Mouse (Mus musculus): ENCODE results near the gene Stim2. TPM values are rescaled to one million over a fixed set of nuclear protein-coding genes. Genes with fewer than 3 reads are reported as not detected.

Stim2 gene
- polyA plus RNA-seq, 1 experiment, result 41.2 TPM

- no peak for TF ChIP-seq POLR2A (IDR thresholded peaks at IDR 0.05; ENCODE audit: control insufficient read depth, extremely low read depth, insufficient read depth, low read length, poor library complexity)
- no peak for TF ChIP-seq CTCF (IDR thresholded peaks at IDR 0.05; ENCODE audit: borderline replicate concordance, control insufficient read depth, extremely low read depth, insufficient read depth, low read length, poor library complexity)
- Histone ChIP-seq H3K36me3 (ENCODE audit: control insufficient read depth, insufficient read depth, low read length) (peaks cover 4% of the 10 kb centered on the region; the same call in 1 of the 2 replicates), H3K4me3 (ENCODE audit: control insufficient read depth, insufficient read depth, low read length) (no peak overlapping the region), H3K4me1 (replicated peaks; ENCODE audit: control insufficient read depth, insufficient read depth, low read length) (no peaks in the 10 kb centered on the region), H3K27ac (ENCODE audit: control insufficient read depth, insufficient read depth, low read length) (no peak overlapping the region), H3K27me3 (ENCODE audit: control insufficient read depth, insufficient read depth, low read length) (no peaks in the 10 kb centered on the region)
- 18% methylated on average over 1 of the region's 1 CpGs for WGBS
- DNase-seq, result no peak
Observed at GRCm38 (mm10) chr5:54073291-54073690, 75.0 kb downstream of the Stim2 start.

DNA sequence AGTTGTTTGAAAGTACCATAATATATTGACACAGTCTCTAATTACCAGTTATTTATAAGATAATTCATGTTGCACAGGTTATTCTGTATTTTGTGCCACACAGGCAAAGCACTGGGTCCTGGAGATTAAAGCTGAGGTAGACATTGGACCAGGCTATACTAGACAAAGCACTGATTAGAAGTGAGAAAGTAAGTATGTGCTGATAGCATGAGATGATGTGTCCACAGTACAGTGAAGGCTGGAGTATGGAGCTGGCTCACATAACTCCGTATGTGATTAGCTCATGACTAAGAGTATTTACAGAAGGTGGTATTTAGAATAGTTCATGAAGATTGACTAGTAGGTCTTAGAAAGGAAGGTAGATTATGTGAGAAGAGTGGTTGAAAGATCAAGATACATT is 81.7 kb downstream of the Stim2 start:
- peaks cover 3% of the 10 kb centered on the region; the same call in 1 of the 2 replicates for H3K4me1 ChIP-seq (replicated peaks; ENCODE audit: control insufficient read depth, insufficient read depth, low read length)
- 98% methylated on average over 1 of the region's 1 CpGs for WGBS
- DNase-seq, result no peak

DNA sequence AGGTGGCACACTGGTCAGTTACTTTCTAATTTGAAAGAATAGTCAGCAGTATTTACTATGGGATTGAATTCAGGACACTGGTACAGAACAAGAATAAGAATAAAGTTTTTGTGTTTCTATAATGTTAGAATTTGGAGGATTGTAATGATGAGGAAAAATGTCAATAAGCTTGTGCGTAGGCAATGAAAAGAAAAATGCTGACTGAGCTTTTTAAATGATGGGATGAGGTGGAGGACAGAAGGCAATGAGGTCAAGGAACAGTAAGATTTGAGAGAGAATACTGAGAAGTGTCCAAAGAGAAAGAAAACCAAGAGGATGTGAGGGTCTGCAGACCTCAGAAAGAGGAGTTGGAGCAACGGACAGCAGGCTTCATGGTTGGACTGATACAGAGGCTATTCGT is 89.6 kb downstream of the Stim2 start:
- Histone ChIP-seq H3K27ac (ENCODE audit: control insufficient read depth, insufficient read depth, low read length) (no peak overlapping the region), H3K27me3 (ENCODE audit: control insufficient read depth, insufficient read depth, low read length) (no peaks in the 10 kb centered on the region), H3K4me3 (ENCODE audit: control insufficient read depth, insufficient read depth, low read length) (no peak overlapping the region), H3K36me3 (ENCODE audit: control insufficient read depth, insufficient read depth, low read length) (no peaks in the 10 kb centered on the region), H3K4me1 (replicated peaks; ENCODE audit: control insufficient read depth, insufficient read depth, low read length) (no peaks in the 10 kb centered on the region)
- WGBS, result 95% methylated on average over 3 of the region's 3 CpGs
- no peak for DNase-seq
- no peak for TF ChIP-seq CTCF (IDR thresholded peaks at IDR 0.05; ENCODE audit: borderline replicate concordance, control insufficient read depth, extremely low read depth, insufficient read depth, low read length, poor library complexity)

More for the DNA sequence above, 81.7 kb downstream of the Stim2 start:
- H3K36me3 ChIP-seq (ENCODE audit: control insufficient read depth, insufficient read depth, low read length), result peaks cover 4% of the 10 kb centered on the region; the same call in 1 of the 2 replicates
- H3K27ac ChIP-seq (ENCODE audit: control insufficient read depth, insufficient read depth, low read length), result no peak overlapping the region
- H3K4me3 ChIP-seq (ENCODE audit: control insufficient read depth, insufficient read depth, low read length), result no peak overlapping the region
- no peaks in the 10 kb centered on the region for H3K27me3 ChIP-seq (ENCODE audit: control insufficient read depth, insufficient read depth, low read length)
- TF ChIP-seq CTCF (IDR thresholded peaks at IDR 0.05; ENCODE audit: borderline replicate concordance, control insufficient read depth, extremely low read depth, insufficient read depth, low read length, poor library complexity), result no peak
- TF ChIP-seq POLR2A (IDR thresholded peaks at IDR 0.05; ENCODE audit: control insufficient read depth, extremely low read depth, insufficient read depth, low read length, poor library complexity), result no peak

GRCm38 (mm10) chr5:54098219-54098618 is 99.9 kb downstream of the Stim2 start:
- Histone ChIP-seq H3K4me3 (ENCODE audit: control insufficient read depth, insufficient read depth, low read length) (no peak overlapping the region), H3K27ac (ENCODE audit: control insufficient read depth, insufficient read depth, low read length) (peak overlapping the region; percentile 63), H3K4me1 (replicated peaks; ENCODE audit: control insufficient read depth, insufficient read depth, low read length) (peaks cover 19% of the 10 kb centered on the region), H3K27me3 (ENCODE audit: control insufficient read depth, insufficient read depth, low read length) (no peaks in the 10 kb centered on the region), H3K36me3 (ENCODE audit: control insufficient read depth, insufficient read depth, low read length) (no peaks in the 10 kb centered on the region)
- DNase-seq, result peak; percentile 43
- 3% methylated on average over 6 of the region's 6 CpGs for WGBS
- TF ChIP-seq CTCF (IDR thresholded peaks at IDR 0.05; ENCODE audit: borderline replicate concordance, control insufficient read depth, extremely low read depth, insufficient read depth, low read length, poor library complexity), result no peak
- TF ChIP-seq POLR2A (IDR thresholded peaks at IDR 0.05; ENCODE audit: control insufficient read depth, extremely low read depth, insufficient read depth, low read length, poor library complexity), result no peak

GRCm38 (mm10) chr5:54100916-54101315 is 102.6 kb downstream of the Stim2 start:
- Histone ChIP-seq H3K36me3 (ENCODE audit: control insufficient read depth, insufficient read depth, low read length) (peaks cover 15% of the 10 kb centered on the region; the same call in 1 of the 2 replicates), H3K4me3 (ENCODE audit: control insufficient read depth, insufficient read depth, low read length) (no peak overlapping the region), H3K4me1 (replicated peaks; ENCODE audit: control insufficient read depth, insufficient read depth, low read length) (peaks cover 21% of the 10 kb centered on the region), H3K27ac (ENCODE audit: control insufficient read depth, insufficient read depth, low read length) (peak overlapping the region; percentile 98), H3K27me3 (ENCODE audit: control insufficient read depth, insufficient read depth, low read length) (no peaks in the 10 kb centered on the region)
- 4% methylated on average over 3 of the region's 3 CpGs for WGBS
- TF ChIP-seq POLR2A (IDR thresholded peaks at IDR 0.05; ENCODE audit: control insufficient read depth, extremely low read depth, insufficient read depth, low read length, poor library complexity) (no peak), CTCF (IDR thresholded peaks at IDR 0.05; ENCODE audit: borderline replicate concordance, control insufficient read depth, extremely low read depth, insufficient read depth, low read length, poor library complexity) (no peak)
- peak; percentile 46 for DNase-seq

DNA sequence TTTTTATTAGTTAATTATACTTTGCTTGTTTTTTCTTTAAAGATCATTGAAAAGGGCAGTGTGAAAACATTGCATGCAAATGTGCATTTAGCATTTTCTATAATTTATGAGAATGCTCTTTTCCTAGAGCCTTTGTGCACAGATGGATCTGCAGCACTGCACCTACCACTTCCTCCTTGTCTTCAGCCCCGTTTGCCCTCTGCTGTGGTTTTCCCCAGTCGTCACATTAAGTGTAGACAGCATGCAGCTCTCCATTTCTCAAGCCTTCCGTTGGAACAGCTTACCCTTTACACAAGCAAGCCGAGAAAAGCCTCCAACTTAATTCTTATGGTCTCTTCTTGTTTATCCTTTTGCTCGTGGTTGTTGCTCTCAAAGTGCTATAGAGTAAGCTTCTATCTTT is 103.0 kb downstream of the Stim2 start:
- TF ChIP-seq CTCF (IDR thresholded peaks at IDR 0.05; ENCODE audit: borderline replicate concordance, control insufficient read depth, extremely low read depth, insufficient read depth, low read length, poor library complexity), result no peak
- TF ChIP-seq POLR2A (IDR thresholded peaks at IDR 0.05; ENCODE audit: control insufficient read depth, extremely low read depth, insufficient read depth, low read length, poor library complexity), result no peak
- peak; percentile 71 for DNase-seq
- peaks cover 15% of the 10 kb centered on the region; the same call in 1 of the 2 replicates for H3K36me3 ChIP-seq (ENCODE audit: control insufficient read depth, insufficient read depth, low read length)
- WGBS, result under 1% methylated on average over 5 of the region's 5 CpGs
- H3K27me3 ChIP-seq (ENCODE audit: control insufficient read depth, insufficient read depth, low read length), result no peaks in the 10 kb centered on the region
- peak overlapping the region; percentile 98 for H3K27ac ChIP-seq (ENCODE audit: control insufficient read depth, insufficient read depth, low read length)
- H3K4me1 ChIP-seq (replicated peaks; ENCODE audit: control insufficient read depth, insufficient read depth, low read length), result peaks cover 21% of the 10 kb centered on the region
- no peak overlapping the region for H3K4me3 ChIP-seq (ENCODE audit: control insufficient read depth, insufficient read depth, low read length)

DNA sequence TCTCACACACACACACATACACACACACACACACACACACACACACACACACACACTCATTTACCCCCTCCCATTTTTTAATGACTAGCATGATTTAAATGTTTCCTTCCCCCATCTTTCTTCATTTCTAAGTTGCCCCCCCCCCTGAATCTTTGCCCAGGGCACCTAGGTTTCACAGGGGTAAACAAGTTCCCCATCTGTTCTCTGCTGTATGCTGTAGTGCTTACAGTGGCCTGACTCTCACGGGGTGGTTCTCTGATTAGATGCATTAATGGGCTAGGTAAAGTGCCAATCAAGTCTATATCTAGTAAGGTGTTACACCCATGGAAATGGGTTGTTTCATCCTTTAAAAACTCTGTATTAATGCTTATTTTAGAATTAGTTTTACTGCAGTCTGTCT is 103.7 kb downstream of the Stim2 start:
- Histone ChIP-seq H3K4me3 (ENCODE audit: control insufficient read depth, insufficient read depth, low read length) (no peak overlapping the region), H3K36me3 (ENCODE audit: control insufficient read depth, insufficient read depth, low read length) (peaks cover 15% of the 10 kb centered on the region; the same call in 1 of the 2 replicates), H3K4me1 (replicated peaks; ENCODE audit: control insufficient read depth, insufficient read depth, low read length) (peaks cover 21% of the 10 kb centered on the region), H3K27ac (ENCODE audit: control insufficient read depth, insufficient read depth, low read length) (peak overlapping the region; percentile 98), H3K27me3 (ENCODE audit: control insufficient read depth, insufficient read depth, low read length) (no peaks in the 10 kb centered on the region)
- no peak for DNase-seq
- 8% methylated on average over 1 of the region's 1 CpGs for WGBS
- TF ChIP-seq POLR2A (IDR thresholded peaks at IDR 0.05; ENCODE audit: control insufficient read depth, extremely low read depth, insufficient read depth, low read length, poor library complexity), result no peak
- TF ChIP-seq CTCF (IDR thresholded peaks at IDR 0.05; ENCODE audit: borderline replicate concordance, control insufficient read depth, extremely low read depth, insufficient read depth, low read length, poor library complexity), result no peak

All from thymus, adult 2 months (tissue).